Mouse (Mus musculus) midbrain, embryonic 11.5 days (tissue): ENCODE measurements at regions not wholly inside any gene's neighbourhood (a gene's known extent, or its start where the extent isn't known, plus 50 kb on each side); places are given as distances from the start of the nearest gene placed in this dataset.

Source experiments
- ATAC-seq: fragments of 200-750 bp; cut with Nextera tagmentation; 2 replicates; pipeline ENCODE4 v1.8.0; 2017; ENCODE audit warnings: moderate TSS enrichment, moderate library complexity; ENCODE audit not compliant: low FRiP score
- DNase-seq: peaks from one replicate; pipeline ENCODE4 v3.0.0; 2015; ENCODE audit warnings: low spot score; ENCODE audit errors: missing footprints
- H3K27ac ChIP-seq: fragments of 300-500 bp; sonication (generic); 2 replicates; pipeline ENCODE4 v1.5.1; 2014; ENCODE audit warnings: low read depth, low read length
- H3K27me3 ChIP-seq: fragments of 300-500 bp; sonication (generic); 2 replicates; pipeline ENCODE4 v1.6.1; 2014; ENCODE audit warnings: mild to moderate bottlenecking, low read length, moderate library complexity, mixed read lengths; ENCODE audit not compliant: control insufficient read depth, insufficient read depth
- H3K36me3 ChIP-seq: fragments of 300-500 bp; sonication (generic); 2 replicates; pipeline ENCODE4 v1.6.1; 2014; ENCODE audit warnings: mild to moderate bottlenecking, low read length, moderate library complexity, mixed read lengths; ENCODE audit not compliant: control insufficient read depth, insufficient read depth
- H3K4me1 ChIP-seq: fragments of 300-500 bp; sonication (generic); 2 replicates; pipeline ENCODE4 v1.6.1; 2014; ENCODE audit warnings: low read length; ENCODE audit not compliant: control insufficient read depth, insufficient read depth
- H3K4me2 ChIP-seq: fragments of 300-500 bp; sonication (generic); 2 replicates; pipeline ENCODE4 v1.6.1; 2014; ENCODE audit warnings: mild to moderate bottlenecking, moderate library complexity
- H3K4me3 ChIP-seq: fragments of 300-500 bp; sonication (generic); 2 replicates; pipeline ENCODE4 v1.5.1; 2014; ENCODE audit warnings: low read depth, low read length
- H3K9ac ChIP-seq: fragments of 300-500 bp; sonication (generic); 2 replicates; pipeline ENCODE4 v1.6.1; 2014; ENCODE audit warnings: low read length
- H3K9me3 ChIP-seq: fragments of 300-500 bp; sonication (generic); 2 replicates; pipeline ENCODE4 v1.6.1; 2016; ENCODE audit warnings: low read length; ENCODE audit not compliant: control insufficient read depth
- WGBS: fragments of 180-500 bp; shearing (Covaris S2); extraction: QIAGEN DNeasy Blood & Tissue Kit; methylation state at CpG from one replicate; pipeline ENCODE4 v1.1.7; 2014; 5-methylcytosine and 5-hydroxymethylcytosine counted together

DNA sequence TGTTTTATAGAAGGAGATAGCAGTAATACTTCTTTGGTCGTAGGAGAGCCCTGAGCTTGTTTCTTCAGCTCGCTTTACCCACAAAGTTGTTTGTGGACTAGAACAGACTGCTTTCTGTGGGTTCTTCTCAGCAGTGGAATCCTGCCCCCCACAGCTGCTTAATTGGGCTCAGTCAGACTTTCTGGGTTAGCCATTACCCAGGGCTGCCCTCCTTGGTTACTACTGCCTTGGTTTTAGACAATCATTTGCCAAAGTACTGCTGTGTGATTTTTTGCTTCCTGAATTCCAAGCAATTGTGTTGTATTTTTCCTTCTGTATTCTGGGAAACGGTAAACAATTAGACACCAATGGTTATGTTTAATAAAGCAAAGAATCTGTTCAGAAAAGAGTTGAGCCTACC is 321.8 kb upstream of the Rnaseh2b start:
- WGBS, result 95% methylated on average over 3 of the region's 3 CpGs
- Histone ChIP-seq H3K4me2 (no peak overlapping the region), H3K9ac (no peak overlapping the region)

GRCm38 (mm10) chr14:61971100-61972088 is 321.0 kb upstream of the Rnaseh2b start:
- Histone ChIP-seq H3K9me3 (no peaks in the 10 kb centered on the region), H3K36me3 (no peaks in the 10 kb centered on the region), H3K4me3 (no peak overlapping the region), H3K4me1 (no peaks in the 10 kb centered on the region), H3K27ac (no peak overlapping the region), H3K27me3 (no peaks in the 10 kb centered on the region), H3K4me2 (no peak overlapping the region), H3K9ac (no peak overlapping the region)
- 81% methylated on average over 14 of the region's 14 CpGs for WGBS
- ATAC-seq (no peak), DNase-seq (no peak)

More for the DNA sequence above, 321.8 kb upstream of the Rnaseh2b start:
- DNase-seq (no peak), ATAC-seq (no peak)
- Histone ChIP-seq H3K4me3 (no peak overlapping the region), H3K4me1 (no peaks in the 10 kb centered on the region), H3K9me3 (no peaks in the 10 kb centered on the region), H3K36me3 (no peaks in the 10 kb centered on the region), H3K27ac (no peak overlapping the region), H3K27me3 (no peaks in the 10 kb centered on the region)

DNA sequence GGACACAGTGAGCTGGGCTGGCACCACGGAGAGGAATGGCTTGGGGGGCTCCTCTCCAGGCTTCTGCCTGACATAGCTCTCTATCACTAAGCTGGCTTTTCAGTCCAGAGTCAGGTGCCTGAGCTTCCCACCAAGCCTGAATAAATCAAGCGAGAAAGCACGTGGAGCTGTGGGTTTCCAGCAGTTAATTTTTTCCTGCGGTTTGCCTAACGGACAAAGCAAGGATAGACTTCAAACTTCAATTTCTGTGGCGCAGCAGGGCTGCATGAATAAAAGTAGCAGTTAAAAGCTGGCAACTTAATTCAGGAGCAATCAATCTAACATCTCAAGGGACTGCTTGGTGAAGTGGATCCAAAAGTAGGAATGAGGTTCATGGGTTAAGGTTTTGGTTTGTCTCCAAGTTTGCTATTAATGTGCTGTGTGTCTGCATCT is 317.1 kb upstream of the Rnaseh2b start:
- DNase-seq (no peak), ATAC-seq (no peak)
- Histone ChIP-seq H3K27me3 (no peaks in the 10 kb centered on the region), H3K4me2 (no peak overlapping the region), H3K4me3 (no peak overlapping the region), H3K4me1 (no peaks in the 10 kb centered on the region), H3K9me3 (no peaks in the 10 kb centered on the region), H3K9ac (no peak overlapping the region), H3K27ac (no peak overlapping the region), H3K36me3 (no peaks in the 10 kb centered on the region)
- WGBS, result 54% methylated on average over 6 of the region's 6 CpGs

DNA sequence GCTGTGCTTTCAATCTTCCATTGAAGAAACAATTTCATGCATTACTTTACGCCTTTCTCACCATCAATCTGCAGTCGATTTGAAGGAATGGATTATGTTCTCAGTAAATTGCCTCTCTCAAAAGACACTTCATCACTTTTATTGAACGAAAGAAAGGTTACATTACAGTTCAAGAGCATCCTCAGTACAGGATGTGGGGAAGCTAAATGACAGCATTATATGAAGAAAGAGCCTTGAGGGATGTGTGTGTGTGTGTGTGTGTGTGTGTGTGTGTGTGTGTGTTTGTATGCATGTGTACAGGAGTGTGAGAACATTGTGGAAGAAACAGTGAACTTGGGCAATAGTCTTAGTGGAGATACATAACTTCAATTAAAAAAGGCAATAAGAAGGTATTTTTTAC is 311.8 kb upstream of the Rnaseh2b start:
- no peak overlapping the region for H3K4me2 ChIP-seq
- H3K9ac ChIP-seq, result no peak overlapping the region
- DNase-seq (no peak), ATAC-seq (no peak)
- H3K27ac ChIP-seq, result no peak overlapping the region
- H3K9me3 ChIP-seq, result no peaks in the 10 kb centered on the region
- WGBS, result 67% methylated on average over 3 of the region's 3 CpGs
- no peaks in the 10 kb centered on the region for H3K4me1 ChIP-seq
- H3K4me3 ChIP-seq, result no peak overlapping the region
- no peaks in the 10 kb centered on the region for H3K36me3 ChIP-seq
- no peaks in the 10 kb centered on the region for H3K27me3 ChIP-seq

- WGBS, result 85% methylated on average over 3 of the region's 3 CpGs
Measured at GRCm38 (mm10) chr14:61985575-61985974, 306.8 kb upstream of the Rnaseh2b start.

DNA sequence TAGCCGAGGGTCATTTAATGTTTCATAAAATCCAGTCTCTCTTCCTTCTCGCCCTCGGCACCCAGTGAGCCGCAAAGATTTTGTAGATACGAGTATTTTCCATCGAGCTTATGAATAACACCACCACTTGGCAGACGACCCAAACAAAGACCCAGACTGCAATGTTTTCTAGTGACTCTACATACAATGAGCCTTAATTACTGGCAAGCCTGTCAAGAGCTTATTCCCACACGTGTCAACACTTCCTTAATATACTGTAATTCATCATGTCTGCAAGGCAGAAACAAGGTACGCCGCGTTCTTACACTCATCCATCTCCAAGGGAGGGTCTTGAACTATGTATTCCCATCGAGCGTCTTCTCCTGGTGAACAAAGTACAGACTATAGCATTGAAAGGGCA is 306.2 kb upstream of the Rnaseh2b start:
- no peaks in the 10 kb centered on the region for H3K4me1 ChIP-seq
- no peak for DNase-seq
- 92% methylated on average over 13 of the region's 13 CpGs for WGBS
- no peak overlapping the region for H3K4me3 ChIP-seq
- H3K27me3 ChIP-seq, result no peaks in the 10 kb centered on the region
- no peak overlapping the region for H3K4me2 ChIP-seq
- no peaks in the 10 kb centered on the region for H3K36me3 ChIP-seq
- H3K9ac ChIP-seq, result no peak overlapping the region
- no peaks in the 10 kb centered on the region for H3K9me3 ChIP-seq
- ATAC-seq, result no peak
- H3K27ac ChIP-seq, result no peak overlapping the region

More at GRCm38 (mm10) chr14:61985575-61985974, 306.8 kb upstream of the Rnaseh2b start:
- Histone ChIP-seq H3K9me3 (no peaks in the 10 kb centered on the region), H3K4me1 (no peaks in the 10 kb centered on the region), H3K4me3 (no peak overlapping the region), H3K36me3 (no peaks in the 10 kb centered on the region), H3K9ac (no peak overlapping the region), H3K4me2 (no peak overlapping the region), H3K27ac (no peak overlapping the region), H3K27me3 (no peaks in the 10 kb centered on the region)
- DNase-seq (no peak), ATAC-seq (no peak)

GRCm38 (mm10) chr14:61995253-61995652 is 297.1 kb upstream of the Rnaseh2b start:
- 92% methylated on average over 1 of the region's 1 CpGs for WGBS
- ATAC-seq (no peak), DNase-seq (no peak)
- no peaks in the 10 kb centered on the region for H3K27me3 ChIP-seq
- no peaks in the 10 kb centered on the region for H3K9me3 ChIP-seq
- no peaks in the 10 kb centered on the region for H3K4me1 ChIP-seq
- no peaks in the 10 kb centered on the region for H3K36me3 ChIP-seq
- H3K4me3 ChIP-seq, result no peak overlapping the region
- H3K4me2 ChIP-seq, result no peak overlapping the region
- H3K9ac ChIP-seq, result no peak overlapping the region
- no peak overlapping the region for H3K27ac ChIP-seq

GRCm38 (mm10) chr14:61997736-61998135 is 294.7 kb upstream of the Rnaseh2b start:
- H3K4me2 ChIP-seq, result no peak overlapping the region
- H3K36me3 ChIP-seq, result no peaks in the 10 kb centered on the region
- H3K4me1 ChIP-seq, result peaks cover 10% of the 10 kb centered on the region
- H3K9ac ChIP-seq, result no peak overlapping the region
- ATAC-seq (no peak), DNase-seq (no peak)
- H3K27ac ChIP-seq, result no peak overlapping the region
- no peaks in the 10 kb centered on the region for H3K9me3 ChIP-seq
- H3K4me3 ChIP-seq, result no peak overlapping the region
- H3K27me3 ChIP-seq, result no peaks in the 10 kb centered on the region

DNA sequence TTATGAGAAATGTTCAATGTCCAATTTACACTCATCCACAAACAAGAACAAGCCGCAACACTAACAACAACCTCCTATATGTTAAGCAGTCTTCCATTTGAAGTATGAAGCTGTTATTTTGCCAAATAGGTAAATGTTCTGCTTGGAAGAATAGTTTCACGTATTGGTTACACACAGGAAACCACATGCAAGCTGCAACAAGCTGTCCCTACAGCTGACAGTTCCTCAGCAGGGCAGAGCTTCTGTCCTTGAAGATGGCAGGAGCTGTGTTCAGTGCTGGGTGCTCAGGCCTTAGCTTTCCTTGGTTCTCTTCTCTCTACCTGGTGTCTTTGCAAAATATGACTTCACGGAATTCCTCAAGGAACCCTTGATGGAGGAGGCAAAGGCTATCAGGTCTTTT is 294.1 kb upstream of the Rnaseh2b start:
- Histone ChIP-seq H3K4me3 (no peak overlapping the region), H3K27ac (no peak overlapping the region), H3K4me2 (no peak overlapping the region), H3K27me3 (no peaks in the 10 kb centered on the region), H3K9me3 (no peaks in the 10 kb centered on the region), H3K36me3 (no peaks in the 10 kb centered on the region), H3K9ac (no peak overlapping the region), H3K4me1 (peaks cover 15% of the 10 kb centered on the region)
- 81% methylated on average over 3 of the region's 3 CpGs for WGBS
- no peak for DNase-seq
- no peak for ATAC-seq
